Mouse (Mus musculus) heart, adult 9 months (tissue): ENCODE data around the gene Fam222b.

Experiments
- DNase-seq, 2 experiments: peaks; one replicate each; pipeline ENCODE4 v3.0.0; 2022; ENCODE audit warnings: low spot score in 2 of 2

Fam222b gene

DNA sequence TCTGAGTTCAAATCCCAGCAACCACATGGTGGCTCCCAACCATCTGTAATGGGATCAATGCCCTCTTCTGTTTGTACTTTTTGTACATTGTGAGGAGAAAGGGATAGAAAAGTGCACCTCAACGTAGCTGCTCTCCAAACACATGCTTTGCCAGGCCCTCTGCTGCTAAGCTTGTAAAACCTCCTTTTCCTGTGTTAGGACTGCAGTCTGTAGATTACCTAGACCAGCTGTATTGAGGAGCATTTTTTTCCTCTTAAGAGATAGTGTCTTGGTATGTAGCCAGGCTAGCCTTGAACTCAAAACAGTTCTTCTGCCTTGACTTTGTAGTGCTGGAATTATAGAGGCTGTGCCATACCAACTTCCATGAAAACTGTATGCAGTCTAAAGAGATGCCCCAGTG is 41.7 kb downstream of the Fam222b start:
- DNase-seq = no peak

DNA sequence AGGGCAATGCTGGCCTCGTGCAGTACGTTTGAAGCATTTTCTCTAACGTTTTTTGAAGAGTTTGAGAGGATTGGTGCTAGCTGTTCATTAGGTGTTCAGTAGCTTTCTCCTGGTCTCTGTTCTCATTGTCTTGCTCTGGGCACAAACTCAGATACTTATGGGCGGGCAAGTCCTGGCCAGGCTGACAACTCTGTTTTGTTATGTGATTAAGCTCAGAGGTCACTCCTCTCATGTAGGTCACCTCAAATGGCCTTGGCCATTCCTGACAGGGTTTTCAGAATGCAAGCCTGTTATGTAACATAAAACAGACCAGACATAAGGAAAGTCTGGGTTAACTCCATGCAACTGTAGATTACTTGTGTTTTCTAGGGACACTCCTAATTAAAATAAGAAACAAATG is 43.1 kb downstream of the Fam222b start:
- peak; percentile 39 to 49 for DNase-seq

DNA sequence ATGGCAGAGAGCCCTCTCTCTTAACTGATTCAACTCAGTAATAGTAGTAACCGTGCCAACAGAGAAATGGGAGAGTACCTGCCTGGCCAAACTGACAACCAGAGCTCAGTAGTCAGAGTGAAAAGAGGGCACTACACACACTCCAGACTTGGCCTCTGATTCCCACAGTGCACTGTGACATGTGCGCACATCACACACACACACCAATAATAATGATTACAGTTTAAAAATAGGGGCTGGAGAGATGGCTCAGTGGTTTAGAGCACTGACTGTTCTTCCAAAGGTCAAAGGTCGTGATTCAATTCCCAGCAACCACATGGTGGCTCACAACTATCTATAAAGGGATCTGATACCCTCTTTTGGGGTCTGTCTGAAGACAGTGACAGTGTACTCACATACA is 43.6 kb downstream of the Fam222b start:
- DNase-seq = no peak

DNA sequence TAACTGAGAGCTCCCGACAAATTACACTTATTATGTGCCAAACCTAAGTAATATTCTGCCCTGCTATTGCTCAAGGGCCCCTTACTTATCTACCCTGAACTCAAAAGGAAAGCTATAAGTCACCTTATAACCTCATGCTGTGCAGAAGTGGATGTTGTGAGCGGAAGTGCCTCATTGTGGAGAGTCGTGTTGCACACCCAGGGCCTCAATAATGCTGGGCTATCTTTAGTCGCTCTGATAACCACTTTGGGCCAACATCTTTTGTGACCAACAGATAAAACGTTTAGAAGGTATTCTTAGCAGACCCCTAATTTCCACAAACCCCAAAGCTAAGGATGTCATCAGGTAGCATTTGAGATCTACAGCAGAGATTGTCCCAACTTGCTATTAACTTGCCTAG is 46.2 kb downstream of the Fam222b start:
- no peak for DNase-seq

DNA sequence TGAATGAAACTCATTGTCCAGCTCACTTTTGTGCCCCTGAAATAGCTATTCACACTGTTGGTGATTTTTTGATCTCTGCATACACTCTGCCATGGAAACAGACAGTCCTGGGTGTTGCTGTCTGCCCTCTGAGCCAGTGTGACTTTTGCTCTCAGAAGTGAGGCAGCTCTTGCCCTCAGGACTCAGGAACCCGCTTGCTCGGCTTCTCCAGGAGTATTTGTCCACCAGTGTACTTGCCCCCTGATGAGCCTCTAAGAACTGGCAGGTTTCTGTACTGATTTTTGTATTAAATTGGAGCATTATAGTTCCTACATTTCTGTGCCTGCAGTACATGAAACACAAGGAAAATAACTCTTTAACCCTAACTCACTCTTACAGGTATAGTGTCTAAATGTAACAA is 49.1 kb downstream of the Fam222b start:
- DNase-seq = no peak

DNA sequence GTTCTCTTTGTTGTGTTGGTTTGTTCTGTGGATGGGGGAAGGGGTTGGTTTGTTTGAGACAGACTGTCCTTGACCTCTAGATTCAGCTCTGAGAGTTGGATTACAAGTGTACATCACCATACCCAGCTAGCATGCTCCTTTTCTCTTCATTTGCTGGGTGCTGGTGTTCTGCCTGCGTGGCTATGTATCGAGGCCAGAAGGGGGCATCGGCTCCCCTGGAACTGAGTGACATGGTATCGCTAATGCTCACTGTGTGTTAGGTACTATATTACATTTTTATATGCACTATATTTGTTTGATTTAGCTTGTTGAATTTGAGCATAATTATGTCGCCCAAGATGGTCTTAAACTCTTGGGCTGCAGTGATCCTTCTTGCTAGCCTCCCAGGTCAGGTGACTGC is 51.7 kb downstream of the Fam222b start:
- DNase-seq = no peak

DNA sequence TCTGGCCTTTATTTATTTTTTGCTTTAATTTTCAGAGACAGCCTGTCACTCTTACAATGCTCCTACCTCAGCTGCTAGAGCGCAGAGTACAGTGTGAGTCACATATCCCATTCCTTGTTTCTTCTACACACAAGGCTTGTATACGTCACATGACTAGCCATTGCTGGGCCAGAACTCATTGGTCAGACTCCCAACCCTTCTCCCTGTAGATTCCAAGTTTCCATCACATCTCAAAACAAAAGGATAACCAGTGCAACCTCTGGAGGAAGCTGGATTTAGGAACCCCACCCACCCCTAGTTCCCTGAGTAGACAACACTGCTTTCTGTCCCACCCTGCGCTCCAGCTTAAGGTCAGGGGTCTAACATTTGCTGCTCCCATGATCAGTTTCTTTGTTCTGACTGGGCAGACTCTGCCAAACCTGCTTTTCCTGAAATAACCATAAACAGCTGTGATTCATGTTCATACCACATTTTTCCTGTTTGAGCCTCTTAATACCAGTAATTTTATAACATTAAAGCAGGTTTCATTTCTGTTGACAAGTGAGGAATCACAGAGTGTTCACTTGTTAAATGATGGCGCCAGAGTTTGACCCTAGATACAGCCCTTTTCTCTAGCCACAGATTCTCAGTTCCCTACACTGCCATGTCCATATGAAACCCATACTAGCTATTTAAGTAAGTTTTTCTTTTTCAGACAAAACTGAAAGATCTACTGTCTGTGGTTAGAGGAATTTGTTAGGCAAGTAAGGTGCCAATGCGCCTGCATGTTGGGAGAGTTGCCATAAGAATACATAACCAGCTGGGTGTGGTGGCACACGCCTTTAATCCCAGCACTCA is 52.5 kb downstream of the Fam222b start:
- peak; percentile 58 to 59 for DNase-seq

DNA sequence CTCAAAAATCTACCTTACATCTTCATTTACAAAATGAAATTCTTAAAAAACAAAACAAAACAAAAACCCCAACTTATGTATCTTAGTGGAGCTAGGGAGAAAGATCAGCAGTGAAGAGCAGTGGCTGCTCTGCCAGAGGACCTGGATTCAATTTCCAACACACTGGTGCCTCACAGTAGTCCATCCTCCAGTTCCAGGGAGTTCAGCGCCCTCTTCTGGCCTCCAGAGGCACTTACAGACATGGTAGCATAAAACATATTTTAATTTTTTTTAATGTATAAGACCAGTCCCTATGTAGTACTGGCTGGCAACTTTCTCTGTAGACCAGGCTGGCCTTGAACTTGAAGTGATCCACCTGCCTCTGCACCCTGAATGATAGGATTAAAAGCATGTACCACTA is 56.7 kb downstream of the Fam222b start:
- no peak for DNase-seq

DNA sequence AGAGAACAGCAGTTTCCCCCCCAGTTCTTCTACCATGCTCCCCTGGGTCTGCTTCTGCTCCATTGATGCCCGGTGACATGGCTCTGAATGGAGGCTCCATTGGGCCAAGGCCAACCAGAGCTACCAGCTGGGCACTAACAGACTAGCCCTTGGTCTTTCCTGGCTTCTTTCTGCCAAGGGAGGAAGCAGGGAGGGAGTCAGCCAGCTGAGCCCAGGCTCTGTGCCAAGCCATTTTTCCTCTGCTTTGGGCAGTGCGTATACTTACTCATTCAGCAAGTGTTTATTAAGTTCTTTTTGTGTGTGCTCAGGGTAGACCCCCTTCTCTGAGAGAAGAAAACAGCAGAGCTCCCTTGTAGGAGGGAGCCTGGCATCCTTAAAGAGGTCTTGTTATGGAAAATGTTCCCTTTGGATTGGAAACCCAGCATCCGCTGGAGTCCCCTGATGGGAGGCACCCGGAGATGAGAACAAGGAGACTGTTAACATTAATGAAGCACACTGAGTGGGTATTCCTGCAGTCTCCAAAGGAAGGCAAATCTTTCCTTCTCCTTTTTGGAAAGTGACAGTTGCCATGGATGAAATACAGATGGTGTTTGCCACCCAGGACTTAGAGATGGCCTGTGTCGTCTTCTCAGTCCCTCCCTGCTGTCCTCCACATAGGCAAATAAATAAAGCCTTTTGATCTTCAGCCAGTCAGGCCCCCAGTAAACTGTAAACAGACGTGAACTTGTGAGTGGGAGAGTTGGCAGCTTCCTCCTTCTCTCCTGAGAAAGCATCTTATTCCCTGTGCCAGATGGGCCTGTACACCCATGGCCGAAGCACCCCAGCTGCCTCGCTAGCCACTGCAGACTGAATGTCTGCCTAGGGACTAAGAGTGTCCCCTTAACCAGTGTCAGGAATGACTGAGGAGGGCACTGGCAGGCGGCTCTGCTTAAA is 58.1 kb downstream of the Fam222b start:
- peak; percentile 56 to 74 for DNase-seq

DNA sequence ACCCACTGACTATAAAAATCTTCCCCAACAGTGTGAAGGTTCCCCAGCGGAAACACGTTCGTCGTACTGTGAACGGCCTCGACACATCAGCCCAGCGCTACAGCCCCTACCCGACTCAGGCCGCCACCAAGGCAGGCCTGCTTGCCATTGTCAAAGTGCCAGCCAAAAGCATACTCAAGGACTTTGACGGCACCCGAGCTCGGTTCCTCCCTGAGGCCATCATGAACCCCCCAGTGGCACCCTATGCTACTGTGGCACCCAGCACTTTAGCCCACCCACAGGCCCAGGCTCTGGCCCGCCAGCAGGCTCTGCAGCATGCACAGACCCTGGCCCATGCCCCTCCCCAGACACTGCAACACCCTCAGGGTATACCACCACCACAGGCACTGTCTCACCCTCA is 59.3 kb downstream of the Fam222b start:
- DNase-seq = no peak

DNA sequence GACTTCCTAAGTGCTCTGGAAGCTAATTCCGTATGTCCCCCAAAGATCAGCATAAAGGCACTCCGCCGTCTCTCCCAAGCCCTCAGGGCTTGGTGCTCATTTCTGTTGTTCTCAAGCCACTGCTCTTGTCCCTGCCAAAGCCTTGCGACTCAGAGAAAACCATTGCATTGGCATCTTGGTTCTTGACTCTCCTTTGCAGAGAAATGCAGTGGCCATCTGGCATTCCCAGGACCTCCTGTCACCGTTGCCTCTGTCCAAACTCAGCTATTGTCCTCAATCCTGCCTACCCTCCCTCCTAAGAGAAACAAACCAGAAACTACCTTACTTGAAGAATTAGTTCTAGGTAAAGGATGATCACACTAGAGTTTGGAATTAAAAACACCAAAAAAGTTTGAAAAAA is 61.2 kb downstream of the Fam222b start:
- no peak for DNase-seq

DNA sequence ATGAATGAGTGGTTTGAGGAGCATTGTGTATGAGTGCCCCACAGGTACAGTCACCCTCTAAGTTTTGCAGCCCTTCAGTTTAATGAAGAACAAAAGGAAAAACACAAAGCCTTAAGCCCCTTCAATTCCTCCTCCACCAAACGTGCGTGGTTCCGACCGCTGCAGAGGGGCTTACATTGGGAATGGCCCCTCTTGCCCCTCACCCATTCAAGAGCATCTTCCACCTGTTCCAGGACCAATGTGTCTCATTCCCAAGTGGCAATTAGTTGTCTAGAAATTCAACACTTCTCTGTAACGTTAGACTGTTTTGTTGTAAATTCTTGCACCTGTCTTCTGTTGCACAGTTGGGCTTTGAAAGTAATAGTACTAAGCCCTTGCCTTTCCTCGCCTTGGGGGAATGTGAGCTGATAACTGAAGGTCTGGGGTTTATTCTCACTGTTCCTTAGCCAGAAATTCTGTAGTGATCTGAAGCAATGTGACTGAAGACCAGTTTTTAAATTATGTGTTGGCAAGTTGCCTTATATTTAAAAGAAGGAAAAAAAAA is 61.8 kb downstream of the Fam222b start:
- DNase-seq = no peak

DNA sequence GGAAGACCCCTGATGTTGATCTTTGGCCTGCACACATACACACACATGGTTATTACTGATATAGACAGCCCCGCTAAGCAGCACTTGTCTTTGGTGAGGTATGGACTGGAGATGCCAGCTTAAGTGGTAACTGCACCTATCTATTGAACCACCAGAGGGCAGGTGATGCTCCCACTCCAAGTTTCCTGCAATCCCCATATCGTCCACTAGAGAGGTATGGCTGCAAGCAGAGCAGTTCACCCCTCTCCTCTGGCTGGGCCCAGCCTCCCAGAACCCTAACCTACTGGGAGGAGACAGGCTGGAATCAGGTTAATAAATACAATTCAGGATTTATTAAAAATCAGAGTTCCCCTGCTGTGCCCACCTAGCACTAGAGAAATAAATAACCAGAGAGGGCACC is 64.6 kb downstream of the Fam222b start:
- DNase-seq = peak; percentile 70 to 81

DNA sequence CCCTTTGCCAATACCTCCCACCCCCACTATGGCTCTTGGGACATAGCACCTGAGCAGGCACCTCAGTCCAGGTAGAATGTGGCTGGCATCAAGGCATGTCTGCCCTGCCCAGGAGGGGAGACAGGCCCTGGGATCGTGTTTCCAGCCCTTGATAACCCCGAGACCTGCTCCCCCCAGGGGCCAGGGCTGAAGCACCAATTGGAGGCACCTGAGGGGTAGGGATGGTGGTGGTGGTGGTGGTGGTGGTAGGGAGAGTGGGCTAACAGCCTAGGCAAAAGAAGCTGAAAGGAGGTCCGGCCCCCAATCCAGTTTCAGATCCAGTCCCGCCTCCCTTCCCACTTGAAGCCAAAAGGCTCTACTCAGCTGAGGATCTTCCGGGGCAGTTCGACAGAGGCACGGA is 65.1 kb downstream of the Fam222b start:
- no peak for DNase-seq

DNA sequence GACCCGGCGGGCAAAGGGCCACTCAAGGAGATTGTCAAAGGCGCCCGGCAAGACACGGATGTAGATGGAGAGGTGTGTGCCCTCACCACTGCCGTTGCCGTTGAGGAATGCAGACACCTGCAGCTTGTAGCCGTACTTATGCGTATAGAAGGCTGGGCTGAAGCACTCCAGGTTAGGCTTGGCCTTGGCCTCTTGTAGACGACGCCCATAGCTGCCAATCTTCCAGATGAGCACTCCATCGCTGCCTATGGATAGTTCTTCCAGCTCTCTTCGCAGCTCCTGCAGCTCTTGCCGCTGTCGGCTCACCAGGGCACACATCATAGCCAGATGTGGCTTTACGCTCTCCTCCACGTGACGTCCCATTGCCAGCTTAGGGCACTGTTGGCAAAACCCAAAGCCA is 65.7 kb downstream of the Fam222b start:
- no peak for DNase-seq

DNA sequence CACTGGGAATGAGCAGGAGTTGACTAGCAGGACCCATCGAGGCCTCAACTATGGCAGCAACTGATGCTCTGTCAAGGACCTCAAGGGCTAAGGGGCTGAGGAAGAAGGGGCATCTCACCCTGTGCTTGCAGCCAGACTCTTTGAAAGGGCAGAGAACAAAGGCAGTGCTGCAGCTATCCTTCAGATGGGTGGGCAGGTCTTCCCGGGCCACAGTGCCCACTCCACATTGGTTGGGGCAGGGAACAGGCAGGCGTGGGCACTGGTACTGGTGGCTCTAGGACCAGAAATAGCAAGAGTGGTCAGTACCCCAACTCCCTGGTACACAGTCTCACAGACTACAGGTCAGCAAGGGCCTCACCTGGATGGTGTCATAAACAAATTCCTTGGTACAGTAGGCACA is 66.2 kb downstream of the Fam222b start:
- no peak for DNase-seq

DNA sequence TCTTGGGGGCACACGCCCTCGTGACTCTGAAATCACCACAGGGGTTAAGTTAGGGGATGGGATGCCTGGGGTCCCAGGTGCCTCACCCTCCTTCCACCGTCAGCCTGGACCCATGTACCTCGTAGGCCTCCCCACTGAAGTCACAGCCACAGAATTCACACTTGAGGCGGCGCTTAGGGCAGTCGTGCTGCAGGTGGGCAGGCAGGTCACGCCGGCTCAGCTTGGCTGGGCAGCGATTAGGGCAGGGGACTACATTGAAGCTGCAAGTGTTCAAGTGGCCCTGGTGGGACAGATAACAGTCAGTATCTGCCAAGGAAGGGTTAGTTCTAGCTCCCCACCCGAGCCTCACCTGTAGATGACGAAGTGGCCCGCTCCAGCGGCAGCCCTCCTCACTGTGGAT is 66.7 kb downstream of the Fam222b start:
- DNase-seq = no peak

DNA sequence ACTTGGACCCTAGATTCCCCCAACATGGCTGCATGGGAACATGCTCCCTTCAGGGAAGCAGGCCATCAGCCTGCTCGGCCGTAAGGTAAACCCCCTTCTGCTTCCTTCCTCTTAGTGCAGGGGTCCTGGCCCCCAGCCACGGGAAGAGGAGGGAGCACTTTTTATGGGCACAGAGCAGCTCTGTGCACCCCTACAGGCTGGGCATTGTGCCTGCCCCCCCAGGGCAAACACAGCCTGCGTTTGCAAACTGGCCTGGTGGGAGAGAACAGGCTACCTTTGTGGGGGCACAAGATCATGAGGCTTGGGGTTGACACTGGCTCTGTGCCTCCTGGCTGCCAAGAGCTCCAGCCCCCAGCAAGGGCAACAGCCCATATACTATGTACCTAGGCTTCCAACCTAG is 67.5 kb downstream of the Fam222b start:
- DNase-seq = no peak

DNA sequence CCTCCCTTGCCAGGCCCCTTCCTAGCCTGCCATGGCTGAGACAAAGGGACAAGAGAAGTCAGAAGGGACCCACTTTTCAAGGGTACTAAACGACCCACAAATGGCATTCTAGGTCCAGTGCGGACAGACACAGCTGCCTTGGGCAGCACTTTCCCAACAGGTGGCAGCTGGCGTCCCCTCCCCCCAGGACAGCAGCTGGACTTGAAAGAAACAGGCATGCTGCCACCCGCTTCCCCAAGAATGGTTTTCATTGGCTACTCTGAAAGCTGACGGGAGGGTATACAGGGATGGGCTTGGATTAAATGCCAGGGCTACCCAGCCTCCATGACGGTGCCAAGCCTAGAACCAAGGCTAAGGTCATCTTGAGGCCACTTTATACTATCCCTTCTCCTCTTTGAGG is 68.0 kb downstream of the Fam222b start:
- DNase-seq = no peak

DNA sequence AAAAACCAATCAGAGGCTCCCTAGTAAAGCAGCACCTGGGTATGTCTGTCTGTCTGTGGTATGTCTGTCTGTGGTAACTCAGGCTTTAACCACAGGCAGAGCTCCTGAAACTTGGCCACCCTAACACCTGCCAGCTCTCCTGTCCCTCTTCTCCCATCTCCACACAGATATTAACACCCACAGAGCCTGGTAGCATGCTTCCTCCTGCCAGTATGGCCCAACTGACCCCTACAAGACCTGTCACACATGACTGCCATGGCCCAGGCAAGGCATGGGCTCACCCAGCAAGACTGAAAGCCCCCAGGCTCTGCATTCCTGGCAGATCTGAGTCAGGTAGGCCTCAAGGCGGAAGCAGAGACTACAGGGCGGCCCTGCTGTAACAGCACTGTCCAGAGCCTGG is 68.6 kb downstream of the Fam222b start:
- no peak for DNase-seq

DNA sequence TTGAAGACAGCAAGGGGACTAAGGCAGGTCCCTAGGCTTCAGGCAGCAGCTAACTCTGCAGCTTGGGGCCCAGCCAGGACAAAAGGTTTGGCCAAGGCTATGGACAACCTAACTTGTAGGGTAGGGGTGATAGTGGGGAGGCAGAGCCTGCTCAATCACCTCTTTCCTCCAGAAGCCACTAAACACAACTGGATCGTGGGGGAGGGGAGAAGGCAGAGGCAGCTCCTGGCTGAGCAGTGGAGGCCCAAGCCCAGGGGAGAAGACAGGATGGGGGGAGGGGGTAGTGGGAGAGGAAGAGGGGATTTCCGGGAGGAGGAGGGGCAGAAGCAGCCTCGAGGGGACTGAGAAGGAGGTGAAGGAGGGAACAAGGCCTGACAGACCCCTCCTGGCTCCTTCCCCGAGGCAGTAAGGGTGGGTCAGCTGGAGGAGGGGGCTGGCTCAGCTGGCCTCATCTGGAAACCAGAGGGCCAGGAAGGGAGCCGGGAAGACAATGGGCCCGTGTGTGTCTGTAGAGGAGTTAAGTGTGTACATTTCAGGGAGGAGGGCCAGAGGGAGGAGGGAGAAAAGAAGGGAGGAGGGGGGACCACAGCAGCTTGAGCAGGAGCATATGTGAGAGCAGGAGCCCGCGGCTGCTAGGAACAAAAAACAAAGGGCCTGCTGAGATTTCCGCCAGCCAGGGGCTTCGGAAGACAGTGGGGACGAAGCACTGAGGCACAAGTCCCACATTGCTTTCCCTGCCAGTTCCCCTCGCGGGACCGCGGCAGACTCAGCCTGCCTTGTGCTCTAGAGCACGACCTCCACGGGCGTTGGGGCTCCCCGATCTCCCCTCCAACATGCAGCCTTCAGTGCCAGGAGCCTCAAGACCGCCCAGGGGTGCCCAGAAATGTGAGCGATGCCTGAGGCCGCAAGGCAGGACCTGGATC is 69.5 kb downstream of the Fam222b start:
- DNase-seq = peak; percentile 59 to 68

DNA sequence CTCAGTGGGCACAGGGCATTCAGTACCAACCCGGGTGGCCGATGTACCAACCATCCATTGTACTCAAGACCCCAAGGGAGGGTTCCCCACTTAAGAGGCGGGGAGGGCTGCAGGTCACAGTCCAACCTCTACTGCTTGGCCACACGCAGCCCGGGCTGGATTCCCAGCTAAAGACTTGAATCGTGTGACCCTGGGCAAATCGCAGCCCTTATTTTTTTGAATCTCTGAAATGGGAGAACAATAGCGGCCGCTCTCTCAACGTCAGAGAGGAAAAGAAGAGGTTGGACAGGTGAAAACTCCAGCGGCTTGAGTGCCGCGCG is 70.1 kb downstream of the Fam222b start:
- DNase-seq = no peak
